Mouse (Mus musculus): ENCODE measurements at regions not wholly inside any gene's neighbourhood (a gene's known extent, or its start where the extent isn't known, plus 50 kb on each side); places are given as distances from the start of the nearest gene placed in this dataset.

DNA sequence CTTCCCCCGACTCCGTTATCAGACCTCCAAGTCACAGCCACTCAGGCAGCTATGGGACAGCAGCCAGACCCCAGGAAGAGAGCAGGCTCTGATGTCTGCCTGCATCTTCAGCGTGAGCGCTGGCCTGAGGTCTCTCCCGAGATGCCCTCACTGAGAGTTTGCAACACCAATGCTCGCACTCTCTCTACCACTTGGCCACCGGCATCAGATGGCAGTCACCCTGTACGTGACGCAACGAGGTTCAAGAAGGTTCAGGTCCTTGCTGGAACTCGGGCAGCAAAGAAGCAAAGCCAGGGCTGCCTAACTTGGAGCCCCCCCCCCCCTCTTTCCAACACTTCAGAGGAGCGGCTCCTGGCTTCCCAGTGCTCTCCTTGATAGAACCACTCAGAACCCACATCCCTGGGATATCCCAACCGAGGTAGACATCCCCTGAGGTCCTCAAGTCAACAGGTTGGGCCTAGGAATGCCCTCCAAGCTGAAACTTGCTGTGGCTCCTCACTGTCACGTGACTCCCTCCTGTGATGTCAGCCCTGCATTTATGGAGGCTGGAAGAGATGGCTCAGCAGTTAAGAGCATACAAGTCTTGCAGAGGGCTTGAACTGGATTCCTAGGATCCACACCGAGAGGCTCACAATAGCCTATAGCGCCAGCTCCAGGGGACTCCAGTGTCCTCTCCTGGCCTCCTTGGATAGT lies 91.9 kb downstream of the Vegfa start:
- Histone ChIP-seq H3K27ac (no peak overlapping the region), H3K36me3 (ENCODE audit: inconsistent target) (no peaks in the 10 kb centered on the region), H3K79me2 (ENCODE audit: inconsistent target) (no peaks in the 10 kb centered on the region), H3K4me3 (ENCODE audit: inconsistent target) (no peak overlapping the region)
- WGBS (ENCODE audit: missing documents) = 91% methylated on average over 16 of the region's 16 CpGs

DNA sequence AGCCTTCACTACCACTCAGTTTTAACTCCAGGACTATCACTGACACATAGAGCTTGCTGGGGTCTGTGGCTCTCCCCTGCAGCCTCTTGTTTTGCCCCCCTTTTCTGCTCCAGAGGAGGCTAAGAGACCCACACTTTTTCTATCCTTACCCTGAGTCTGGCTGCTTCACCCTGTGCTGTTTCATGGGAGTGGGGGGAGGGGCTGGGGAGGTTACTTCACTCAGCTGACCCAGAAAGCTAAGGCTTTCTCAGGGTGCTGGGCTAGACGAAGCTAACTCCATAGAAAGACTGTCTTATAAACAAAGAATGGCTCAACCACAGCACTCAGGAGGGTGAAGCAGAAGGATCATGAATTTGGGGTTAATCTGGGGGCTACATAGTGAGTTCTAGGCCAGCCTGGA lies 93.9 kb downstream of the Vegfa start:
- Histone ChIP-seq H3K27ac (no peak overlapping the region), H3K36me3 (ENCODE audit: inconsistent target) (no peaks in the 10 kb centered on the region), H3K4me3 (ENCODE audit: inconsistent target) (no peak overlapping the region), H3K79me2 (ENCODE audit: inconsistent target) (no peaks in the 10 kb centered on the region)
- WGBS (ENCODE audit: missing documents) = 100% methylated on average over 1 of the region's 1 CpGs

DNA sequence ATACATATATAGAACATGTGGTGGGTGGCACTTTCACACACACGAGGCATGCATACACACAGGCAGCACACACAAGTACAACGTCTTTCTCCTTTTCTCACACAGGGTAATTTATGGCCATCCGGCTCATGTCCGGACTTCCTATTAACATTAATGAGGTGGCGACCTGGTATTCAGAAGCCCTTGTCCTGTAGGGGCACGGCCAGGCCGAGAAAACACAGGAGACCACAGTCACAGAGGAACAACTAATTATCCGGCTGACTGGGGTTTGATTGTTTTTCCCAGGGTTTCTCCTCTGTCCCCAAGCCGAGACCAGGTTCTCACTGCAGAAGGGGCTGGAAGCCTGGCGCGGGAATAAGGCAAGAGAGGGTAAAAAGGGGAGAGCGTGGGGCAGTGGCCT lies 95.6 kb downstream of the Vegfa start:
- Histone ChIP-seq H3K36me3 (ENCODE audit: inconsistent target) (no peaks in the 10 kb centered on the region), H3K27ac (no peak overlapping the region), H3K4me3 (ENCODE audit: inconsistent target) (no peak overlapping the region), H3K79me2 (ENCODE audit: inconsistent target) (no peaks in the 10 kb centered on the region)
- WGBS (ENCODE audit: missing documents) = 82% methylated on average over 11 of the region's 12 CpGs

DNA sequence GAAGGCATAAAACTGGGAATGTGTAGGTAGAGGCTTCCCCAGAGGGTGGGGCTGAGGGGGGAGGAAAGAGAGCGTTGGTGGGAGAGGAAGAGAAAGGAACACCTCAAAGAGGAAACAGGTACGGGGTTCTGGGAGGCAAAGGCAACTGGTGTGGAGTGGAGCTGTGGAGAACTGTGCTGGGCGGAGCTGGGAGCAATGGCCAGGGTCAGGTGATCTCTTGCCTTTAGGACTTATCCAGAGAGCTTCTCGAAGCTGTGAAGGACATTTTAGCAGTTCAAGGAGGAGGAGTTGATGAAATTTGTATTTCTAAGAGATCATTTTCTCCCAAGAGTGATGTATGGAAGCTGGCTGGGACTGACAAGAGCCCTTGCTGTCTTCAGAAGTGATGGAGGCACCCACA lies 96.9 kb downstream of the Vegfa start:
- WGBS (ENCODE audit: missing documents) = 45% methylated on average over 4 of the region's 4 CpGs

DNA sequence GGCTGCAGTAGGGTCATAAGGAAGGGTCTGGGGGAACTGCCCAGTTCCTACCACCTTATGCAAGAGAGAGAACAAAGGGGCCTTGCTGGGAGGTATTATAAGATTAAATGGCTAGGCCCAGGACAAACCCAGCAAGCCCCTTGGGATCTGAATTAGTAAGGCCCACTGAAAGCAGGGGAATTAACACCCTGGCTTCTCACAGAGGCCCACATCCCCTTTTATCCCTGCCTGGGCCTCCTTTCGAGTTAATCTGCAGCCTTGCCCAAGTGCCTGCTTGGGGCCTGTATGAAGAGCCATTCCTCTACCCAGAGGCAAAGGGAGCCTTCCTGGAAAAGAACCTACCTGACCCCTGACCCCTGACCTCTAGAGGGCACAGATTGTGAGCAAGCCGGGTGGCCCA lies 98.2 kb downstream of the Vegfa start:
- Histone ChIP-seq H3K27ac (no peak overlapping the region), H3K4me3 (ENCODE audit: inconsistent target) (no peak overlapping the region), H3K79me2 (ENCODE audit: inconsistent target) (no peaks in the 10 kb centered on the region), H3K36me3 (ENCODE audit: inconsistent target) (no peaks in the 10 kb centered on the region)
- WGBS (ENCODE audit: missing documents) = 69% methylated on average over 2 of the region's 2 CpGs

More for the DNA sequence above, 96.9 kb downstream of the Vegfa start:
- no peaks in the 10 kb centered on the region for H3K36me3 ChIP-seq (ENCODE audit: inconsistent target)
- no peaks in the 10 kb centered on the region for H3K79me2 ChIP-seq (ENCODE audit: inconsistent target)
- H3K4me3 ChIP-seq (ENCODE audit: inconsistent target) = no peak overlapping the region
- H3K27ac ChIP-seq = no peak overlapping the region

DNA sequence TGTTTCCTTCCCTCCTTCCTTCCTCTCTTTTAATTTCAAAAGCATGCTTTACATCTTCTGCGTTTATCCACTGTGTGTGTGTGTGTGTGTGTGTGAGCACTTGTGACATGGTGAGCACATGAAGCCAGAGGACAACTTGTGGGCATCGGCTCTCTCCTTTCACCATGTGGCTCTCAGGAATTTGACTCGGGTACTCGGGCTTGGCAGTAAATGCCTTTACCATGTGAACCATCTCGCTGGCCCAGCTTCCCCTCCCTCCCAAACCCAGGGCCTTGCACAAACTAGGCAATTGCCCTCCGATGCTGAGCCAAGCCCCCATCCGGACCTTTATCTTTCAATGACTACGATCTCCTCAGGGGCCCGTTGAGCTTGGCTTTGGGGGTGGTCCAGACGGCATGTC lies 99.1 kb downstream of the Vegfa start:
- Histone ChIP-seq H3K79me2 (ENCODE audit: inconsistent target) (no peaks in the 10 kb centered on the region), H3K4me3 (ENCODE audit: inconsistent target) (no peak overlapping the region), H3K36me3 (ENCODE audit: inconsistent target) (no peaks in the 10 kb centered on the region), H3K27ac (no peak overlapping the region)
- WGBS (ENCODE audit: missing documents) = 82% methylated on average over 10 of the region's 10 CpGs

DNA sequence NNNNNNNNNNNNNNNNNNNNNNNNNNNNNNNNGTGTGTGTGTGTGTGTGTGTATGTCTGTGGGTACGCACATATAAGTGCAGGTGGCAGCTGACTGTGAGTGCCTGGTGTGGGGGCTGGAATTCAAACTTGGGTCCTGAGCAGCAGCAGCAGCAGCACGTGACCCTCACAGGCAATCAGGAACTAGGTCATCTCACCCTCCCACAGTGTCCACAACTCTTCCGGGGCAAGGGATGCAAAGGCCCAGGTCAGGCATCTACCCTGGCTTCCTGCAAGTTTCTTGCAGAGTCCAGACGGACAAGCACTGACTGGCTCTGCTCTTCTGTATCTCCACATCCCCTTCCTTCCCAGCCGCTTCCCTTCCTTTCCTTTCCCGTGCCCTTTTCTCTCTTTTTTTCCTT lies 99.6 kb downstream of the Vegfa start:
- 79% methylated on average over 6 of the region's 6 CpGs for WGBS (ENCODE audit: missing documents)

DNA sequence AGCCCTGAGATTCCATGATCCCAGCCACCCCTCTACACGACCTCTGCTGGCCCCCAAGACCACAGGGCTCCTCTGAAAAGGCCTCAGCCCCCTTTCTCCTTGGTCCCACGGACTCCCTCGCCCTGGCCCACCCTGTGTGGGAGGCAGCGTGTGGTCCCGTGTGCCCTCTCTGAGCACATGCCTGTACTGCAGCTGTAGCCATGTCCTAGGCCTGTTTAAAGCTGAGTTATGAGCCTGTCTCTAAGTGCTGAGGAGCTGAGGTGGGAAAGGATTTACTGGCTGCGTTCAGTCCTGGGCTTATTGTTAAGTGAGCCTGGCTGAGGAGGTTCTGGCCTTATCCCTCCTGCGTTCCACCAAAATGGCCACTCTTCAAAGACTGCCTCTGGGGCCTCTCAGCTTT lies 102.6 kb downstream of the Vegfa start:
- Histone ChIP-seq H3K27ac (no peak overlapping the region), H3K4me3 (ENCODE audit: inconsistent target) (no peak overlapping the region), H3K36me3 (ENCODE audit: inconsistent target) (no peaks in the 10 kb centered on the region), H3K79me2 (ENCODE audit: inconsistent target) (no peaks in the 10 kb centered on the region)
- WGBS (ENCODE audit: missing documents) = 93% methylated on average over 7 of the region's 7 CpGs

More for the DNA sequence above, 99.6 kb downstream of the Vegfa start:
- H3K27ac ChIP-seq = no peak overlapping the region
- H3K4me3 ChIP-seq (ENCODE audit: inconsistent target) = no peak overlapping the region
- H3K36me3 ChIP-seq (ENCODE audit: inconsistent target) = no peaks in the 10 kb centered on the region
- H3K79me2 ChIP-seq (ENCODE audit: inconsistent target) = no peaks in the 10 kb centered on the region

DNA sequence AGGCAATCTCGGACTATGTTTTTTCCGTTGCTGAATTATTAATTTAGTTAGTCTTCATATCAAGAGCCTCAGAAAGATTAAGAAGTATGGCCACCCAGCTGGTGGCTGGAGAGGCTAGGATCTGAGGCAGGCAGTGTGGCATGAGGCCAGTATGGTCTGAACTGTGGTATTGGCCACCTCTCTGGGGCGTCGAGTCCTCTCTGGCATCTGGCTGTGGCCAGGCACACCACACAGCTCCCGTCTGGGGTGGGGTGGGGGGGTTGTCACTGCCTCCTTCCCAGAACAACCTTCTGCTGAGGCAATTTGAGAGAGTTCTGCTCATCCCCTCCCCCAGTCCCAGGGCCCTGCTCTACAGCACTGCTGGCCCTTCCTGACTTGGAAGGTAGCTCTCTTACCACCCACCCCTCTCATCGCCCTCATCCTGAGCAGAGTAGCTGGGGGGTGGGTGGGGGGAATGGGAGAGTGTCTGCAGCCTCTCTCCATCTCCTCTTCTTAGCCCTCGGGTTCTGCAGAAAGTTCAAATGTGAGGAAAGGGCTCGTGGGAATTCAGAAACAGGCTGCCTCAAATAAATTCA lies 103.2 kb downstream of the Vegfa start:
- Histone ChIP-seq H3K79me2 (ENCODE audit: inconsistent target) (no peaks in the 10 kb centered on the region), H3K36me3 (ENCODE audit: inconsistent target) (no peaks in the 10 kb centered on the region), H3K27ac (no peak overlapping the region), H3K4me3 (ENCODE audit: inconsistent target) (no peak overlapping the region)
- 61% methylated on average over 8 of the region's 8 CpGs for WGBS (ENCODE audit: missing documents)

DNA sequence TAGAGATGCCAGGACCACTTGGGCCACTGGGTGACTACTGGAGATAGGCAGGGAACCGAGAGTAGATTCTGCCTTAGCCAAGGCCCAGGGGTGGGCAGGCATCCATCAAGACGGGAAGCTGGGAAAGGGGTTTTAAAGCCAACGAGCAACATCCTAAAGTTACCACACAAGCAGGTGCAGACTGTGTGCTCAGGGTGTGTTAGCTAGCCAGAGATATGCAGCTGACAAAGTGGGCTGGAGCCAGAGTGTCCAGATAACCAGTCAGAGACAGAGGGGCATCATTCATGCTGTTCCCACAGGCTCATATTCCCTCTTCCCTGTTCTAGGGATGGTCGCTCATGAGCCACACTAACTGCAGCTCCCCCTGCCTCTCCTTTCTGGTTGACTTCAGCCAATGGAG lies 104.2 kb downstream of the Vegfa start:
- 78% methylated on average over 4 of the region's 4 CpGs for WGBS (ENCODE audit: missing documents)

DNA sequence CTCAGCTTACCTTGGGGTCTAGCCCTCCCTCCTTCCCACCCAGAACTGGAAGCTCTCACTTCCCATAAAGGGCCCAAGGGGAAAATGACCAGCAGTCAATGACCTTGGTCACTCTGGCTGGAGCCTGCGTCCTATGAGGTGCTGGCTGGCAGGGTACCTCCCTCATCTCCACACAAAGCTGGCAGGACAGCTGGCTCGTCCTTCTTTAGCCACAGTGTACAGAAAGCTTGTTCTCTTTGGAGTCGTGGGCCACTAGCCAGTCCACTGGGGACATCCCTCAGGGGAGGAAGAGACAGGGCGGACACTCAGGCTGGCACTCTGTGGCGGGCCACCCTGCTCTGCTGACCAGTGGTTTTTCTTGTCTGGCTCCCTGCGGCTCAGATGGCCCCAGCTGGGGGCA lies 106.3 kb downstream of the Vegfa start:
- 92% methylated on average over 6 of the region's 6 CpGs for WGBS (ENCODE audit: missing documents)
- Histone ChIP-seq H3K27ac (no peak overlapping the region), H3K79me2 (ENCODE audit: inconsistent target) (no peaks in the 10 kb centered on the region), H3K36me3 (ENCODE audit: inconsistent target) (no peaks in the 10 kb centered on the region), H3K4me3 (ENCODE audit: inconsistent target) (no peak overlapping the region)

More for the DNA sequence above, 104.2 kb downstream of the Vegfa start:
- Histone ChIP-seq H3K36me3 (ENCODE audit: inconsistent target) (no peaks in the 10 kb centered on the region), H3K4me3 (ENCODE audit: inconsistent target) (no peak overlapping the region), H3K27ac (no peak overlapping the region), H3K79me2 (ENCODE audit: inconsistent target) (no peaks in the 10 kb centered on the region)

DNA sequence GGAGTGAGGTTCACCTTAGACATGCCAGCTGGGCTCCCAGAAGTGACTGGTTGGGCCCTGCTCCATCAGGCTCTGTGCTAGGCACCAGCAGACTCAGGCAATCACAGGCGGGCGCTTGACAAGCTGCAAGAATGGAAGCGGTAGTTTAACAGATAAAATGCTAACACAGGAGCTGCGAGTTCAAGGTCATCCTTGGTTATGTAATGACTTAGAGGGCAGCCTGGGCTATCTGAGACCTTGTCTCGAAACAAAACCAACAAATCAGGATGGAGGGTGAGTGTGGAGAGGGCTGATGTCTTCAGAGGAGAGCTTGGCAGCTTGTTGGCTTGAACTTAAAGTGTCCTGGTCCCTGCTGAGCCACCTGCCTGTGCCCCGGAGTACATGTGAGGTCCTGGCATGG lies 107.6 kb downstream of the Vegfa start:
- WGBS (ENCODE audit: missing documents) = 97% methylated on average over 6 of the region's 6 CpGs

DNA sequence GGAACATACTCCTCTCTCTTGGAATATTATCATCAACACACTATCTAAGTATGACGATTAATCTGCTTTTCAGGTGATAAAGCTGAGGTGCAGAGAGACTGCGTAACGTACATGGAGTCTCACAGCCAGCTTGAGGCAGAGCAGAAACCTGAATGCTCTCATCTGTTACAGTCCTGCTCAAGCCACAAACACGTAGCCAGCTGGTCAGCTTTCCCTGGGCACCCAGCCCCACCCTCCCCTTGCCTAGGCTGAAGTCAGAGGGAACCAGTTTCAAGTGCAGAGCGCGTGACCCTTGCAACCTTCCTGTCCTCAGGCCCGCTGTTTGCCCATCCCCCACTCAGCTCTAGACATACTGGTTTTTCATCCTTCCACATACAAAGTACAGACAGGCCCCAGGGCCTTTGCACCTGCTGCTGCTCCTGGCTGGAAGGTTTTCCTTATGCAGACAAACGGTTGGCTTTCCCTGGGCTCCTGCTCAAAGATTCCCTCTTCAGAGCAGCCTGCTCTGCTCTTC lies 108.9 kb downstream of the Vegfa start:
- Histone ChIP-seq H3K4me3 (ENCODE audit: inconsistent target) (no peak overlapping the region), H3K36me3 (ENCODE audit: inconsistent target) (no peaks in the 10 kb centered on the region), H3K27ac (no peak overlapping the region), H3K79me2 (ENCODE audit: inconsistent target) (no peaks in the 10 kb centered on the region)
- WGBS (ENCODE audit: missing documents) = 73% methylated on average over 8 of the region's 8 CpGs

More for the DNA sequence above, 107.6 kb downstream of the Vegfa start:
- H3K4me3 ChIP-seq (ENCODE audit: inconsistent target) = no peak overlapping the region
- no peaks in the 10 kb centered on the region for H3K36me3 ChIP-seq (ENCODE audit: inconsistent target)
- H3K79me2 ChIP-seq (ENCODE audit: inconsistent target) = no peaks in the 10 kb centered on the region
- no peak overlapping the region for H3K27ac ChIP-seq

DNA sequence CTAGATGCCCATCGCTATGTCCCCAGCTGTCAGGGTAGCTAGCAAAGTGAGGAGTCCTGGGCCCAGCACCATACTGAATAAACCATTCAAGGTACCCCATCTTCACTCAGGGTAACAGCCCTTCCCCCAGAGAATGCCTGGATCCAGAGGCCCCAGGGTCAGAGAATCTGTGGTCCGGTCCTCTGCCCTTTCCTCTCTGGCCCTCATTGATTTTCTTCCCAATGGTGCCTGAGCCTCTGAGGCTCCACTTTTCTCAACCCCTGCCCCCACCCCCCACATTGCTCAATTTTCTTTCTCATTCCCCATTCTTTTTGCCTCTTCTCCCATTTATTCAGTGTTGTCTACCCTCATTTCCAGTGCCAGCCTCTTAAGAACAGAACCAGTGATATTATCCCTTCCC lies 114.5 kb downstream of the Vegfa start:
- no peaks in the 10 kb centered on the region for H3K36me3 ChIP-seq (ENCODE audit: inconsistent target)
- H3K79me2 ChIP-seq (ENCODE audit: inconsistent target) = no peaks in the 10 kb centered on the region
- 94% methylated on average over 2 of the region's 2 CpGs for WGBS (ENCODE audit: missing documents)
- no peak overlapping the region for H3K4me3 ChIP-seq (ENCODE audit: inconsistent target)
- H3K27ac ChIP-seq = no peak overlapping the region

DNA sequence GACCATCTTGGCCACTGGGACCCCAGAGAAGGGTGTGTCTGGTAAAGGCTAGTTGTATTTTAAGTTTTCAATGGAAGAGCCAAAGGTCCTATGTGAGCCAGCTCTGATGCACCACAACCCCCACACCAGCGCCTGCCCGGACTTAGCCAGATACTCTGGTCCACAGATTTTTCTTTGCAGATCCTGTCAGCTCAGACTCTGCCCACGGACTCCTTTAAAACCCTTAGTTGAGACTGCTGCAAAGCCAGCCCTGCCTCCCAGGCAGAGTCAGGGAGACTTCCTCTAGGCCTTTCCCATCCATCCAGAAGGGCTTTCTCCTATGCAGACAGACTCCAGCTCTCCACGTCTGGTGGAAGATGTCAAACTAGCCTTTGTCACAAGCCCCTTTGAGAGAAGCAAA lies 115.2 kb downstream of the Vegfa start:
- Histone ChIP-seq H3K79me2 (ENCODE audit: inconsistent target) (no peaks in the 10 kb centered on the region), H3K27ac (no peak overlapping the region), H3K4me3 (ENCODE audit: inconsistent target) (no peak overlapping the region), H3K36me3 (ENCODE audit: inconsistent target) (no peaks in the 10 kb centered on the region)
- WGBS (ENCODE audit: missing documents) = 96% methylated on average over 4 of the region's 4 CpGs

Data from macrophage (primary cell).